Mouse (Mus musculus) C2C12 (cell line): ENCODE results near the gene S100a3.

Source experiments
- CTCF ChIP-seq: IDR thresholded peaks from one replicate; pipeline ENCODE4 v1.5.1; 2011; ENCODE audit not compliant: control insufficient read depth, insufficient read depth, insufficient read length
- USF1 ChIP-seq: IDR thresholded peaks from one replicate; pipeline ENCODE4 v1.6.1; 2011; ENCODE audit warnings: low read depth, mild to moderate bottlenecking, control low read depth, moderate library complexity

- TF ChIP-seq CTCF (no peak), USF1 (peak; percentile 94)
Observed at GRCm38 (mm10) chr3:90598212-90598611, 37.8 kb downstream of the S100a3 start.
